Mouse (Mus musculus) CH12.LX (cell line): ENCODE data around the gene Rarg. TPM values are rescaled to one million over a fixed set of nuclear protein-coding genes. Genes with fewer than 3 reads are reported as not detected.

Experiments
- DNase-seq: peaks from one replicate; pipeline ENCODE4 v3.0.0-alpha.2; 2013; ENCODE audit errors: extremely low read depth
- H3K27ac ChIP-seq: 2 replicates; pipeline ENCODE4 v1.5.1; 2012; ENCODE audit warnings: low read depth, mild to moderate bottlenecking, control low read depth, moderate library complexity; ENCODE audit not compliant: insufficient read depth
- H3K27me3 ChIP-seq: replicated peaks from 2 replicates; pipeline ENCODE3; 2012; ENCODE audit warnings: inconsistent platforms
- H3K36me3 ChIP-seq, 2 experiments: replicated peaks in 1 of 2; 2 replicates each; pipeline versions ENCODE3 to v1.6.1; 2012; ENCODE audit warnings: inconsistent platforms in 1 of 2, low read length in 1 of 2, mild to moderate bottlenecking in 1 of 2, mixed read lengths in 1 of 2, moderate library complexity in 1 of 2; ENCODE audit not compliant: control insufficient read depth in 1 of 2, insufficient read depth in 1 of 2
- H3K4me1 ChIP-seq, 2 experiments: 2 replicates each; pipeline ENCODE4 v1.6.1; 2012; ENCODE audit warnings: inconsistent platforms in 1 of 2, moderate library complexity in 1 of 2; ENCODE audit not compliant: insufficient read depth in 2 of 2, control insufficient read depth in 1 of 2
- H3K4me2 ChIP-seq: 2 replicates; pipeline ENCODE4 v1.6.1; 2012; ENCODE audit warnings: low read depth, mild to moderate bottlenecking, control low read depth; ENCODE audit not compliant: poor library complexity, insufficient read depth, severe bottlenecking
- H3K4me3 ChIP-seq, 3 experiments: fragments of 150-350 bp in 1 of 3; sonication (generic) in 1 of 3; replicated peaks in 1 of 3; 2 replicates each; pipeline versions ENCODE3 to v1.5.1; 2011 to 2012; ENCODE audit warnings: low read depth in 2 of 3, low read length in 2 of 3, mild to moderate bottlenecking in 2 of 3, moderate library complexity in 2 of 3, control low read depth in 1 of 3, improper control_type of control experiment in 1 of 3, inconsistent platforms in 1 of 3, mixed read lengths in 1 of 3; ENCODE audit not compliant: poor library complexity in 1 of 3
- H3K79me2 ChIP-seq: replicated peaks from 2 replicates; pipeline ENCODE4 v1.6.1; 2012; ENCODE audit warnings: mild to moderate bottlenecking, moderate library complexity; ENCODE audit not compliant: control insufficient read depth, poor library complexity, insufficient read depth, severe bottlenecking; ENCODE audit errors: extremely low read depth
- H3K9ac ChIP-seq: 2 replicates; pipeline ENCODE4 v1.6.1; 2012; ENCODE audit warnings: low read depth, mild to moderate bottlenecking, control low read depth, moderate library complexity; ENCODE audit not compliant: insufficient read depth
- H3K9me3 ChIP-seq: replicated peaks from 2 replicates; pipeline ENCODE3; 2012; ENCODE audit warnings: low read length, inconsistent platforms, mixed read lengths
- BHLHE40 ChIP-seq: IDR thresholded peaks from 2 replicates; pipeline ENCODE4 v1.6.1; 2011; ENCODE audit warnings: mild to moderate bottlenecking, low read depth, low read length, improper control_type of control experiment
- CHD1 ChIP-seq: IDR thresholded peaks from 2 replicates; pipeline ENCODE4 v1.6.1; 2012; ENCODE audit warnings: low read depth, low read length, improper control_type of control experiment, inconsistent platforms
- E2F4 ChIP-seq: IDR thresholded peaks from 2 replicates; pipeline ENCODE4 v1.6.1; 2011; ENCODE audit warnings: low read depth, low read length, improper control_type of control experiment; ENCODE audit not compliant: insufficient replicate concordance
- ELF1 ChIP-seq: IDR thresholded peaks from 2 replicates; pipeline ENCODE4 v1.6.1; 2014; ENCODE audit warnings: low read depth, mild to moderate bottlenecking, inconsistent platforms, low read length, improper control_type of control experiment
- EP300 ChIP-seq: IDR thresholded peaks from 2 replicates; pipeline ENCODE4 v1.6.1; 2011; ENCODE audit warnings: low read length, improper control_type of control experiment
- ETS1 ChIP-seq: conservative IDR thresholded peaks from 2 replicates; pipeline ENCODE4 v1.6.1; 2012; ENCODE audit warnings: low read depth, mild to moderate bottlenecking, inconsistent platforms, low read length, improper control_type of control experiment, moderate library complexity
- IRF4 ChIP-seq: IDR thresholded peaks from 2 replicates; pipeline ENCODE4 v1.6.1; 2014; ENCODE audit warnings: low read depth, mild to moderate bottlenecking, inconsistent platforms, low read length, improper control_type of control experiment
- JUN ChIP-seq: IDR thresholded peaks from 2 replicates; pipeline ENCODE4 v1.6.1; 2011; ENCODE audit warnings: low read depth, mild to moderate bottlenecking, low read length, improper control_type of control experiment, moderate library complexity; ENCODE audit not compliant: insufficient read depth
- MAX ChIP-seq: IDR thresholded peaks from 2 replicates; pipeline ENCODE4 v1.6.1; 2011; ENCODE audit warnings: low read length, improper control_type of control experiment
- MAZ ChIP-seq: IDR thresholded peaks from 2 replicates; pipeline ENCODE4 v1.6.1; 2012; ENCODE audit warnings: low read depth, mild to moderate bottlenecking, inconsistent platforms, low read length, improper control_type of control experiment, moderate library complexity
- MEF2A ChIP-seq: IDR thresholded peaks from 2 replicates; pipeline ENCODE4 v1.6.1; 2014; ENCODE audit warnings: low read depth, mild to moderate bottlenecking, inconsistent platforms, low read length, improper control_type of control experiment, borderline replicate concordance
- MXI1 ChIP-seq: IDR thresholded peaks from 2 replicates; pipeline ENCODE4 v1.6.1; 2011; ENCODE audit warnings: mild to moderate bottlenecking, low read depth, low read length, improper control_type of control experiment
- PAX5 ChIP-seq: IDR thresholded peaks from 2 replicates; pipeline ENCODE4 v1.6.1; 2012; ENCODE audit warnings: low read length, inconsistent platforms, mixed read lengths
- POLR2AphosphoS2 ChIP-seq: IDR thresholded peaks from 2 replicates; pipeline ENCODE4 v1.6.1; 2011; ENCODE audit warnings: low read depth, low read length, improper control_type of control experiment
- RCOR1 ChIP-seq: conservative IDR thresholded peaks from 2 replicates; pipeline ENCODE4 v1.6.1; 2012; ENCODE audit warnings: low read depth, mild to moderate bottlenecking, inconsistent platforms, low read length, improper control_type of control experiment
- SIN3A ChIP-seq: IDR thresholded peaks from 2 replicates; pipeline ENCODE4 v1.6.1; 2012; ENCODE audit warnings: low read length, improper control_type of control experiment, inconsistent platforms
- SMC3 ChIP-seq: IDR thresholded peaks from 2 replicates; pipeline ENCODE4 v1.6.1; 2011; ENCODE audit warnings: low read depth, low read length, improper control_type of control experiment
- TBP ChIP-seq: conservative IDR thresholded peaks from 2 replicates; pipeline ENCODE4 v1.6.1; 2011; ENCODE audit warnings: low read depth, low read length, improper control_type of control experiment
- TCF12 ChIP-seq: IDR thresholded peaks from 2 replicates; pipeline ENCODE4 v1.6.1; 2014; ENCODE audit warnings: low read depth, mild to moderate bottlenecking, inconsistent platforms, low read length, improper control_type of control experiment
- UBTF ChIP-seq: IDR thresholded peaks from 2 replicates; pipeline ENCODE4 v1.6.1; 2012; ENCODE audit warnings: low read depth, mild to moderate bottlenecking, inconsistent platforms, low read length, improper control_type of control experiment, moderate library complexity
- USF1 ChIP-seq: IDR thresholded peaks from 2 replicates; pipeline ENCODE4 v1.6.1; 2014; ENCODE audit warnings: low read depth, mild to moderate bottlenecking, inconsistent platforms, low read length, improper control_type of control experiment
- USF2 ChIP-seq: conservative IDR thresholded peaks from 2 replicates; pipeline ENCODE4 v1.6.1; 2011; ENCODE audit warnings: low read depth, low read length, improper control_type of control experiment
- ZC3H11A ChIP-seq: IDR thresholded peaks from 2 replicates; pipeline ENCODE4 v1.6.1; 2012; ENCODE audit warnings: low read depth, mild to moderate bottlenecking, inconsistent platforms, low read length, improper control_type of control experiment
- ZMIZ1 ChIP-seq: IDR thresholded peaks from 2 replicates; pipeline ENCODE4 v1.6.1; 2012; ENCODE audit warnings: low read depth, mild to moderate bottlenecking, inconsistent platforms, low read length, improper control_type of control experiment
- ZNF384 ChIP-seq: IDR thresholded peaks from 2 replicates; pipeline ENCODE4 v1.6.1; 2012; ENCODE audit warnings: low read depth, low read length, improper control_type of control experiment, inconsistent platforms
- dilution Hi-C: fragments of 300-500 bp; cut with MboI; formaldehyde crosslinking; loops from 2 replicates; pipeline ENCODE4 v1.14.3; 2020; ENCODE audit warnings: low sequenced_read_pairs; ENCODE audit not compliant: extremely low pct_unique_long_range_greater_than_20kb, extremely low pct_ligation_motif_present
- in situ Hi-C: fragments of 300-500 bp; cut with MboI; formaldehyde crosslinking; loops from 3 replicates; pipeline ENCODE4 v1.14.3; 2019; ENCODE audit warnings: low sequenced_read_pairs, low pct_ligation_motif_present, low pct_unique_long_range_greater_than_20kb, mixed read lengths
- polyA plus RNA-seq: library from polyadenylated mRNA; unstranded; fragments of >175 nt; gene quantifications from 2 replicates; pipeline ENCODE4 v1.2.1, GENCODE M21; 2012; ENCODE audit warnings: low read depth; ENCODE audit not compliant: insufficient read length
- total RNA-seq, 2 experiments: library from RNA; depleted of rRNA; stranded (reverse); fragments of 300-350 nt in 1 of 2; fragments of >200 nt in 1 of 2; gene quantifications; 2 replicates each; pipeline ENCODE4 v1.2.3; 2012 to 2014

The Rarg gene
- total and polyA plus RNA-seq, 3 experiments: 0.17 to 0.76 (median 0.64) TPM

DNA sequence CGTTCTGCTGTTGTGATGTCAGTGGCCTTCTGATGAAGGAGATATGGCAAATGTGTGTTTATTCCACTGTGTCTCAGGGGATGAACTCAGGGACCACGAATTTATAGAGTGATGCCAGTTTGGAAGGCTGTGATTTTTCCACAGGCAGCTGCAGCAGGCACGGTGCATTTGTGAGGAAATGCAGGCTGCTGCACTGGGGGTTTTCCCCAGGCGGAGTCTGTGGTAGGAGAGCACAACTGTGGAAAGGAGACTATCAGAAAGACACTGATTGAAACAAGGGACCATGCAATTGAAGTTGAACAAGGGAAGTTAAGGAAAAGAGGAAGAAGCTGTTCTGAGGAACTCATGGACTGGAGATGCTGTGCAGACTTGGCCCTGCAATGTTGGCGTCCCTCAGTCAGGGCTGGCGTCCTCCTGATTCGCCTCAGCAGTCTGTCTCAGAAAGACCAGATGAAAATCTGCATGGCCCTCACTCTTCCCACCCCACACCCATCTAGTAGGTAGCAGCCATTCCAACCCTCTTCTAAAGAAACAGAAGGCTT is 65.0 kb downstream of the Rarg start:
- Histone ChIP-seq H3K4me2 (peak overlapping the region; percentile 2), H3K27ac (no peak overlapping the region), H3K27me3 (peaks cover 2% of the 10 kb centered on the region), H3K9ac (no peak overlapping the region), H3K9me3 (no peaks in the 10 kb centered on the region), H3K4me3 (no peak overlapping the region), H3K79me2 (no peaks in the 10 kb centered on the region), H3K4me1 (peaks cover 17 to 59% of the 10 kb centered on the region in 2 experiments), H3K36me3 (no peaks in the 10 kb centered on the region)
- in situ Hi-C loops: no loop called here
- dilution Hi-C loops: no loop called here
- TF ChIP-seq TCF12 (0 out of 2 replicates have a peak, but pooled peaks have one; percentile 23), MAX (0 out of 2 replicates have a peak, but pooled peaks have one; percentile 38), ETS1 (peak; percentile 34; the same call in 1 of the 2 replicates), TBP (no peak), RCOR1 (0 out of 2 replicates have a peak, but pooled peaks have one; percentile 37), JUN (no peak), SMC3 (no peak), IRF4 (0 out of 2 replicates have a peak, but pooled peaks have one; percentile 14), BHLHE40 (peak; percentile 55; the same call in 1 of the 2 replicates), EP300 (peak; percentile 61), CHD1 (0 out of 2 replicates have a peak, but pooled peaks have one; percentile 47)
- peak; percentile 42 for DNase-seq

DNA sequence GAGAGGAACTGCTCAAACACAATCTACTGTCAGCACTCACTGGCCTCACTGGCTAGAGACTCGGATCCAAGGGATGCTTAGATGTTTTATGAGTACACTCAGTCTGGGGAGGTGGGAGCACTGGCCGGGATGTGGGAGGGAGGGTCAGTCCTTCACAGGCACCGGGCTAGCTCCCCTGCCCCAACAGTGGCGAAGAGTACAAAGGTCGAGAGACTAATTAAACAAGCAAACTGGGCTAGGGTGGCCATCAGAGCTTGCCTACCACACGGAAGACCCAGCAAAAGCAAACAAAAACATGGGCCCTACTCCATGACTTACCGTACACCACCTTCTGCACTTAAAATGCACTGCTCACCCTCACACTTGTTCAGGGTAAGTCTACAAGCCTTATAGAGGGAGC is 65.6 kb downstream of the Rarg start:
- no peak for TF ChIP-seq USF1
- TF ChIP-seq CHD1: no peak
- TF ChIP-seq MAZ: no peak
- no peak for TF ChIP-seq E2F4
- no peak for TF ChIP-seq ZMIZ1
- TF ChIP-seq ZNF384: no peak
- TF ChIP-seq JUN: no peak
- TF ChIP-seq POLR2AphosphoS2: no peak
- no peak for TF ChIP-seq SIN3A
- TF ChIP-seq SMC3: no peak
- no peak for TF ChIP-seq TCF12
- no peak for TF ChIP-seq PAX5
- no peak for TF ChIP-seq MEF2A
- no peak for TF ChIP-seq ZC3H11A
- TF ChIP-seq USF2: no peak
- TF ChIP-seq UBTF: no peak
- TF ChIP-seq MXI1: no peak
- no peak for TF ChIP-seq ELF1
- no peak for TF ChIP-seq ETS1
- H3K9ac ChIP-seq: no peak overlapping the region
- H3K27me3 ChIP-seq: peaks cover 2% of the 10 kb centered on the region
- dilution Hi-C loops (no loop called here), in situ Hi-C loops (no loop called here)
- no peak for DNase-seq
- H3K4me1 ChIP-seq: peaks cover 17 to 59% of the 10 kb centered on the region in 2 experiments
- no peak overlapping the region for H3K4me3 ChIP-seq
- no peaks in the 10 kb centered on the region for H3K79me2 ChIP-seq
- H3K9me3 ChIP-seq: no peaks in the 10 kb centered on the region
- H3K36me3 ChIP-seq: no peaks in the 10 kb centered on the region
- H3K27ac ChIP-seq: no peak overlapping the region
- H3K4me2 ChIP-seq: no peak overlapping the region
